Mouse (Mus musculus) frontal cortex, adult (tissue): ENCODE measurements around the gene Dennd5a.

Source experiments
- ATAC-seq: cut with Nextera tagmentation; 2 replicates; pipeline ENCODE4 v1.9.2; 2017; ENCODE audit warnings: mild to moderate bottlenecking, moderate library complexity, mixed read lengths; ENCODE audit not compliant: low TSS enrichment

The Dennd5a gene

GRCm38 (mm10) chr7:109882574-109882973, 77.7 kb downstream of the Dennd5a start:
- peak; percentile 67 for ATAC-seq

GRCm38 (mm10) chr7:109881561-109882099, 78.6 kb downstream of the Dennd5a start:
- no peak for ATAC-seq

- ATAC-seq: no peak; the same call in 1 of the 2 replicates
These were observed 81.1 kb downstream of the Dennd5a start for GRCm38 (mm10) chr7:109879158-109879557.

GRCm38 (mm10) chr7:109876085-109876484, 84.2 kb downstream of the Dennd5a start:
- no peak for ATAC-seq

- no peak for ATAC-seq
These were observed 84.7 kb downstream of the Dennd5a start for GRCm38 (mm10) chr7:109875598-109875997.

GRCm38 (mm10) chr7:109875033-109875432, 85.2 kb downstream of the Dennd5a start:
- no peak for ATAC-seq

- ATAC-seq: no peak
These were observed 87.1 kb downstream of the Dennd5a start for GRCm38 (mm10) chr7:109873170-109873569.

GRCm38 (mm10) chr7:109871232-109871631, 89.0 kb downstream of the Dennd5a start:
- ATAC-seq: no peak

GRCm38 (mm10) chr7:109868498-109868897, 91.8 kb downstream of the Dennd5a start:
- peak; percentile 55; the same call in 1 of the 2 replicates for ATAC-seq

GRCm38 (mm10) chr7:109866643-109867042, 93.6 kb downstream of the Dennd5a start:
- no peak for ATAC-seq

GRCm38 (mm10) chr7:109865370-109866229, 94.7 kb downstream of the Dennd5a start, which contains the start of gene Scube2:
Gene Scube2, minus strand, starts transcription at chr7:109865679.
- ATAC-seq: no peak

- ATAC-seq: no peak
These were observed 96.7 kb downstream of the Dennd5a start for GRCm38 (mm10) chr7:109863561-109863960.

- no peak for ATAC-seq
These were observed 100.1 kb downstream of the Dennd5a start for GRCm38 (mm10) chr7:109860162-109860561.

GRCm38 (mm10) chr7:109859354-109859753, 100.9 kb downstream of the Dennd5a start:
- no peak for ATAC-seq

GRCm38 (mm10) chr7:109852752-109853212, 107.5 kb downstream of the Dennd5a start:
- peak; percentile 86 for ATAC-seq

- ATAC-seq: peak; percentile 58
These were observed 108.3 kb downstream of the Dennd5a start for GRCm38 (mm10) chr7:109852017-109852416.

- no peak for ATAC-seq
These were observed 109.7 kb downstream of the Dennd5a start for GRCm38 (mm10) chr7:109850531-109850930.

GRCm38 (mm10) chr7:109849750-109850434, 110.4 kb downstream of the Dennd5a start:
- ATAC-seq: no peak

GRCm38 (mm10) chr7:109848867-109849733, 111.2 kb downstream of the Dennd5a start:
- ATAC-seq: no peak

- no peak for ATAC-seq
These were observed 116.2 kb downstream of the Dennd5a start for GRCm38 (mm10) chr7:109844100-109844499.
